Mouse (Mus musculus) embryonic fibroblast, embryonic 13.5 days (primary cell): ENCODE results near the gene Ppy.

Source experiments
- CTCF ChIP-seq: IDR thresholded peaks from 2 replicates; pipeline ENCODE4 v1.5.1; 2011; ENCODE audit warnings: mild to moderate bottlenecking, control low read depth, low read length, moderate library complexity, borderline replicate concordance; ENCODE audit not compliant: insufficient read depth
- POLR2A ChIP-seq: IDR thresholded peaks from 2 replicates; pipeline ENCODE4 v1.6.1; 2011; ENCODE audit warnings: low read depth, mild to moderate bottlenecking, control low read depth, low read length, moderate library complexity

GRCm38 (mm10) chr11:102082322-102082721, 18.8 kb downstream of the Ppy start:
- TF ChIP-seq CTCF (no peak), POLR2A (no peak)
